Mouse (Mus musculus) heart, adult 18-20 months (tissue): Measurements from ENCODE around the gene Tut7. TPM values are rescaled to one million over a fixed set of nuclear protein-coding genes. Genes with fewer than 3 reads are reported as not detected.
"Not testable (repeated sequence)": the region's sequence is repeated elsewhere in the genome, so short reads cannot be mapped to it uniquely, and the experiment has no call there.

Experiments
- DNase-seq, 2 experiments: peaks; one replicate each; pipeline ENCODE4 v3.0.0; 2021 to 2022; ENCODE audit warnings: mixed read lengths in 1 of 2
- total RNA-seq, 2 experiments: library from RNA; stranded (reverse); gene quantifications; 2 replicates each; pipeline ENCODE4 v1.2.3; 2021

The Tut7 gene
- total RNA-seq, 2 experiments from 2014 or later, result 40.3 to 41.1 TPM

DNA sequence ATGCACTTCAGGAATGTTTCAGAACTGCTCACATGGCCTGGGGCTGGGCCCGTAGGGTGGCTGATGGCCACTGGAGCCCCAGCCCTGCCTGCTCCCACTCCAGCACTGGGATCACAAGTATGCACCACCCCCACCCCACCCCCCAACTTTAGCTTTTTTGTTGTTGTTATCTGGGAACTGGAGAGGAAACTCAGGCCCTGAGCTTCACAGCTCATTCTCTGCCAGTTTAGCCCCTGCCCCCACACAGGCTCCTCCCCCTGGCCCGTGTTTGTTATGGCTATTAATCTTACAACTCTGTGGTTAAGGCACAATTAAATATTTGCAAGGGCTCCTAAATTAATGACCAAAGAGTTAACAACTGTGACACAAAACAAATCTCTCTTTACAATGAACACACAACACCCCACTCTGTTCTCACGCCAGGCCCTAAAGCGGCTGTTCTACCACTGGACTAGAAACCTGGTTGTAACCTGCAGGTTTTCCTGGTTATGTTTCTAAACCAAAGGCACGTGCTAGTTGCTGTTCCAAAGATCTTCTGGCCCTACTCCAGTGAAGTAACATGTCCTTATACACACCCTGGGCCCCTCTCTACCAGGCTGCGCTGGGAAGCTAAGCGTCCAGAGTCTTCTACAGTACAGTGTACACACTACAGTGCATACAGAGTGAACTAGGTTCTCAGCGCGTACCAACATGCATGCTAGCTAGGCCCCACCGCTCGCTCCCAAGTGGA lies 56.0 kb downstream of the Tut7 start:
- DNase-seq, result peak in 1 of 2 experiments; percentile 28

DNA sequence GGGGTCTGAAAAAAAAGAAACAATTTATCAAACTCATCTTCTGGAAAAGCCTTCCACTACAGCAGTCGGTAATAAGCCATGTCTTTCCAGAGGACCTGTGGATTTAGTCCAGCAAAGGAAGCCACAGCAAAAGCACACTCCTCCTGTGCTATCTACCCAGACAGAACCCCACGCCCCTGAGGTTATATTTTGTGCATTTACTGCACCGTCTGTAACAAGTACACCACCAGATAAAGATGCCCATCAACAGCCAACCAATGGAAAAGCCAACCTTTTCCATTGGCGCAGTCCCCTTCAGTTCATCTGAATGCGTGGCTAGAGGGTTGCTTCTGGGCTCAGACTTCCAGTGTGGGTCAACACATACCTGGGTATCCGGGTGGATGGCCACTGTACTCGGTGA lies 60.2 kb downstream of the Tut7 start:
- no peak for DNase-seq

DNA sequence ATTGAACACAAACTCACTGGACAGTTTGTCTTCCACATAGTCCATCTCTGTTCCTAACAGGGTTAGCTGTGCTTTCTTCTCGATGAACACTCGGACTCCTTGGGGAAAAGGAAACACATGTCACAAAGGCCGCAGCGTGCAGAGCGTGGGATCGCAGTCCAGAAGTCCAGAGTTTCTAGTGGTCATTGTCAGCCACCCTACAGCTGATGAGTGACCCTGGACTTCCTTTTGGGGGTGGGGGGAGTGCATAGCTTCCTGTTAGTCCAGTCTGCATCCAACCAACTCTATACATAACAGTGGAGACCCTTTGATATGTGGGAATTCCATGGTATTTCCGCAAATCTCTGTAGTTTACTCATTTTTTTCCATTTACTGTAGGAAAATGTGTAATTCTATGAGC lies 66.0 kb downstream of the Tut7 start:
- no peak for DNase-seq

DNA sequence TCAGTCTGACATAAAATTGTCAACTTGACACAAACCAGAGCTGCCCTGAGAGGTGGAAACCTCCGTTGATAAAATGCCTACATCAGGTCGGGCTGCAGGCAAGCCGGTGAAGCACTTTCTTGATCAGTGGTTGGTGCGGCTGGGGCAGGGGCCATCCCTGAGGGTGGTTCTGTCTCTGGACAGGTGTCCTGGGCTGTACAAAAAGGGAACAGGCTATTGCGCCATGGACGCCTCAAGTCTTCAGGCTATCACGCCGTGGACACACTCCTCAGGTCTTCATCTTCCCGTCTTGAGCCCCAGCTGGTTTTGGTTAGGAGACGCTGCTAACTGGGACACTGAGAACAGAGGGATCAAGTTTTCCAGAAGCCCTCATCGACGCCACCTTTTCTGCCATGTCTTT lies 72.6 kb downstream of the Tut7 start:
- DNase-seq, result no peak

DNA sequence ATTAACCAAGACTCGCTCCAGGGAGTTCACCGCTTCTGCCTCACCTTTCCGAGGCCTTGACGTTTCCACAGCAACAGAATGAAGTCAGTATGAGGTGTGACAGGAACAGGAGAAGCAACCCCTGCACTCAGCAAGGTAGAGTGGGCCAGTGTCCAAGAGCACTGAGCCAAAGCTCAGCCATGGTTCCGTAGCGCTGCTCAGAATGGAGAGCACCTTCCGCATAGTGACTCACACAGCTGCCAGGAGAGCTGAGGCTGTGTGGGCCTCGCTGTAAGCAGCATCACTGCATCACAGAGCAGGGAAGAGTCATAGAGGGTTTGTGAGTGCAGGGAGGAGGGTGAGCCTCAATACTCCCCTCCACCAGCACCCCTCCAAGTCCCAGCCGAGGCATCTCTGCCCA lies 76.2 kb downstream of the Tut7 start, which contains the start of gene 1700014D04Rik:
TSS of gene 1700014D04Rik (minus strand) at position 42 of the 400 bp plus-strand sequence.
- no peak for DNase-seq

DNA sequence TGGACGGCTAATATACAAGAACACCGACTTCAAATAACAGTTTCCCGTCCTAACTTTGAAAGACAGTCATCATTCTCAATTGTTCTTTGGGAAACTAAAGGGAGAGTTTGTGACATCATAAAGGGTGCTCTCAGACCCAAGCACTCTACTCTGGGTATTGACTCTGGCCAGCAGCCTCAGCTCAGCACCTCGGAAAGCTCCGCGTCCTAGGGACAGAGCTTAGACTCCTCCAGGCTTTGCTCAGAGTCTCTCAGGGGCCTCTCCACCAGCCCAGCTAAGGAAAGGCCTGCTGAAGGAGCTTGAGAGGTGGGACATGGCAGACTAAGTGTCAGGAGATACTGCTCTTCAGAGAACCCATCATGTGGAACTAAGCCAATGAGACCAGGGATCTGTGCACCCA lies 76.8 kb downstream of the Tut7 start:
- DNase-seq, result no peak

DNA sequence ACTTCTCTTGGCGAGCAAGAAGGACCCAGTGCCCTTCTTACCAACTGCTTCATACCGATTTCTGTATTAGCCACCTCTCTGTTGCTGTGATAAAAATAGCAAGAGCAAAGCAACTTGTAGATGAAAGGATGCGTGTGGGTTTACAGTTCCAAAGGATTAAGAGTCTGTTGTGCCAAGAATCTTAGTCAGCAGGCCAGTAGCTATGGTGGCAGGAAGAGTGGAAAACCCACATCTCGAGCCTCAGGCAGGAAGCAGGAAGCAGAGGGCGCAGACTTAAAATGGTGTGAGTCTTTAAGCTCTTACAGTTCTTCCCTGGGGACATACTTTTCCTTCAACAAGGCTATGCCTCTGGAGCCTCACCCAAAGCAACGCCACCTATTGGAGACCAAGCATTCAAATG lies 77.5 kb downstream of the Tut7 start:
- DNase-seq, result no peak

DNA sequence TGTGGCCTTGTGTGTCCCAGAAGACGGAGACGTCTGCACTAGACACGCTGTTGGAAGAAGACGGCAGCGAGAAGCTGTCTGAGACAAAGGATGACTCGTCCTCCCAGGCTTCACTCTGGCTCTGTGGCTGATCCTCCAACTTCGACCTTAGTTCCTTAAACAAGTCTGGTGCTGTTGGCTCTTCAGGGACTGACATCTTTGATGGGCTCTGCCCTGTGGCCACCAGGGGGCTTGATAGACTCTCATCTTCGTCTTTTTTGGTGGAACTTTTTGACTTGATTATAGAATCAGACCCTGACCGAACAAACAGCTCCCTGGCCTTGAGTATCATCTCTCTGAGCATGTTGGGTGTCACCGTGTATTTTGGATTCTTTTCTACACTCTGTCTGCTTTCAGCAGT lies 81.2 kb downstream of the Tut7 start:
- DNase-seq, result peak in 1 of 2 experiments; percentile 50

DNA sequence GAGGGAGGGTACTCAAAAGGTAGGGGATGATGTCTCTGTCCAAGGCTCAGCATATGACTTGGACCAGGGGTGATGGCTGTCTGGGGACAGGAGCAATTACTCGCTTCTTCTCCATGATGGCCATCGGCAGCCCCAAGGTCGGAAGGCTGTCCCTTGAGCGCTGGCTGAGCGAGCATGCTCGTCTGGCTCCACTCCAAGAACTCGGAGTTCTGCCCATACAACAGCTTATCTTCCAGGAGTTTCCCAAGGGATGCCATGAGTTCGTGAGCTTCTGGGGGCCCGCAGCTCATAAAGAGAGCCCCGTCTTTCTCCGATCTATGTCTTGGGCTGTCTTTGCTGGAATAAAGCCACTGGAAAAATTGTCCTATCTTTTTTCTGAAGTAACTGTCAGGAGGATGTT lies 81.9 kb downstream of the Tut7 start:
- peak; percentile 76 for DNase-seq

DNA sequence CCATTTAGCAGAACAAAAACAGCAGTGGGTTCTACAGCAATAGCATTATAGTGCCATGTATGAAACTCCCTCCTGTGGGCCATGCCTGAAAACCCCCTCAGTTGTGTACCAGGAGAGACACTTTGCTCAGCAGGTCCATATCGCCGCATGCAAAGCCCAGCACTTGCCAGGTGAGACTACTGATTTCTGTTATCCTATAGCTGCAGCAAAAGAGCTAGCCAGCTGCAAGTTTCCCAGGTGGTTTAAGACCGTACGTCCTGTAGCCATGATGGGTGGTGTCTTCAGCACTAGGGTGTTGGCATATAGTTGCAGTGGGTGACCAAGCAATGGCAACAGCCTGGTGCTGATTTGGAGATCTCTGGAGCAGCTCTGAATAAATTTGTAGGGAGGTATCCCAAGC lies 83.5 kb downstream of the Tut7 start:
- DNase-seq, result no peak

DNA sequence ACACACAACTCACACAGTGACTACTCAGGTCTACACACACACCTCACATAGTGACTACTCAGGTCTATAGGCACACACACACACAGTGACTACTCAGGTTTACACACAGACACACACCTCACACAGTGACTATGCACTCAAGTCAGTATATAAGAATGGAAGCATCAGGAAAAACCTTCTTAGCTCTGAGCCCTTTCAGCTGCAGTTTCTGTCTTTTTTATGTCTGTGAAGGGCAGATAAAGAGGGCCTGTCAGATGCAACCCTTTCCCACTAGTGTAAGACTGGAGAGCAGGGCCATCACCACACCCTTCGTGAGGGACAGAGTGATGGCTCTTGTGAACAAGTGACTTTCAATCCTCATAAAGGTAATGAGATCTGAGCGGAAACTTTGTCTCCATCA lies 84.5 kb downstream of the Tut7 start:
- DNase-seq, result no peak

DNA sequence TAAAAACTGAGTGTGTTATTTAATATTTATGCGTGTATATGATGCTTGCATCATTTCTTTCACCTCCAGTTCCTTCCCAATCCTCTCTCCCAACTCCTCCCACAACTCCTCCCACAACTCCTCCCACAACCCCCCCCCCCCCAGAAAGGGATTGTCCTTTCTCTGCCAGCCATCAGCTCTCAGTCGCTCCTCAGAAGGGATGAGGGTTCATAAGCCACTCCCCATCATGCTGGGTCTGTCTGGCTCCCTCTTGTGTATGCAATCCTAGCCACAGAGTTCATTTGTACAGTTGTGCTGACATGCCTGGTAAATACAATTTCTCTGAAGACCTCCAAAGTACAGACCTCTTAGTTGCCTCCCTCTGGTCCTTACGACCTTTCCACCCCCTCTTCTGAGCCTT lies 87.8 kb downstream of the Tut7 start:
- no peak for DNase-seq

DNA sequence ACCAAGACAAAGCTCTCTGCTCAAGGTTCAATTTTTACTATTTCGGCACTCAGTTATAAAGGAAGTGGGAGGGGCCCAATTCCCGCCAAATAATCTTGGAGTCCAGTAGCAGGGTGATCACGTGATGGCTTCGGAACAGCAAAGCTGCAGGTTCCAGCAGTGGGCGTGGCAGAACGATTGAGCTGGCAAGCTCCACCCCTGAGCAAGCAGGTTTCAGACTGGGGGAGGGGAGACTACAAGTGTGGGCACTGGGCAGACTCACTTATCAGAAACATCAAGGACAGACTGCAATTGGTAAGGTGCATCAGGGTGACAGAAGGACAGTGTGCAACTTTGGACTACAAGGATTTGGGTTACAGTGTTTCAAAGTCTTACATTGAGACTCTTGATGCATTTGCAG lies 88.6 kb downstream of the Tut7 start:
- DNase-seq, result not testable (repeated sequence)

DNA sequence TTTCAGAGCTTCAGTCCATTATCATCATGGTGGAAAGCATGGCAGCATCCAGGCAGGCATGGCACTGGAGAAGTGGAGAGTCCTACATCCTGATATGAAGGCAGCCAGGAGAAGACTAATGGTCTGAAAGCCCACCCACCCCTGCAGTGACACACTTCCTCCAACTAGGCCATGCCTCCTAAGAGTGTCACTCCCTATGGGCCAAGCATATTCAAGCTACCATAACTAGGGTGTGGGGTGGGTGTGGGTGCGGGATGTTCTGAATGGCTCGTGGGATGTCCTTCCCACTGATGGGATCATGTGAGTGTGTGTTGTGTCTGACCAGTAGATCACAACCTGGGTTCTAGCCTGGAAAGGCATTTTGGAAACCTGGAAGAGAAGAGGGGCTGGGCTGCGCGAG lies 89.0 kb downstream of the Tut7 start:
- DNase-seq, result no peak

DNA sequence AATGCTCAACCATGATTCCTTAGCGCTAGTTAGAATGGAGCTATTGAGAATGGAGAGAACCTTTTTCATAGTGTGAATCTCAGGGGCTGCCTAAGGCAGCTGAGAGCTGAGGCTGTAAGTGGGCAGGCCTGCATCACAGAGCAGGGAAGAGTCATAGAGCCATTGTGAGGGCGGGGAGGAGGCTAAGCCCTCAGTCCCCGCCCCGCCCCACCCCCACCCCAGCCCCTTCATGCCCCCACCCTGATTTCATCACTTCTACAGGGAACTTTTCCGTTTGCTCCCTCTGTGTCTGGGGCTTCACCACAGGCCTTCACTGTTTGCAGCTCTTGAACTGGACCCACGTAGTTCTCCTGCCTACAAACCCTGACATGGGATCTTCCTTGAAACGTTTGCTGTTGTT lies 91.3 kb downstream of the Tut7 start, which contains the start of gene Spata31d1d:
TSS of gene Spata31d1d (minus strand) at position 101 of the 400 bp plus-strand sequence.
- no peak for DNase-seq

DNA sequence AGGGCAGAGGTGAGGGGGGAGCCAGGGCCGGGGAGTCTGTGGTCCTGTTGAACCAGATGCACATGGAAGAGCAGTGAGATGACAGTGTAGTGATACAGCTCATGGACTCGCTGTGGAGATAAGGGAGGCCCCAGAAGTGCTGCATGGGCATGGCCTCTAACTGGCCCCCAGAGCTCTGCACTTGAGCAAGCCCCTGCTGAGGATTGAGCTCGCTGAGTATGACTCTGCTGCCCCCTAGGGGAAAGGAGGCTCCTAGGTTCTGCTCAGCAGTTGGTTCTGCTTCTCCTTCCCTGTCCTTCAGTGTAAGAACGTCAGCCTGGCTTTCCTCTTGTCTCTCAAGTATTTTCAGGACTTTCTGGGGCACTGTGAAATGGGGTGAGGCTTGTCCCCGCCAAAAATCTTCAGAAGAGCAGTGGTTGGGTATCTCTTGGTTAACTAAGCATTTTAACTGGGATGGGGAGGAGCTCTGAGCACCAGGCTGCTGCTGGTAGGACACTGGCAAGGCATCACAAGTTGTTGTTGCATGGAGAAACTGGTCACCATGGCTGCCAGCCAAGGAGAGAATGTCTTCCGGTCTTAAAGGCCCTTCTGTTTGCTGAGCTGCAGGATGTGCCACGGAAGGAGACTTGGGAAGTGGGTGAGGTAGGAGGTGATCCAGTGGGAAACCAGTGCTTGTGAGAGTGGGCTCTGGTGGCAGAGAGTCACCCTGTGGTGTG lies 94.4 kb downstream of the Tut7 start:
- peak; percentile 82 to 89 for DNase-seq

DNA sequence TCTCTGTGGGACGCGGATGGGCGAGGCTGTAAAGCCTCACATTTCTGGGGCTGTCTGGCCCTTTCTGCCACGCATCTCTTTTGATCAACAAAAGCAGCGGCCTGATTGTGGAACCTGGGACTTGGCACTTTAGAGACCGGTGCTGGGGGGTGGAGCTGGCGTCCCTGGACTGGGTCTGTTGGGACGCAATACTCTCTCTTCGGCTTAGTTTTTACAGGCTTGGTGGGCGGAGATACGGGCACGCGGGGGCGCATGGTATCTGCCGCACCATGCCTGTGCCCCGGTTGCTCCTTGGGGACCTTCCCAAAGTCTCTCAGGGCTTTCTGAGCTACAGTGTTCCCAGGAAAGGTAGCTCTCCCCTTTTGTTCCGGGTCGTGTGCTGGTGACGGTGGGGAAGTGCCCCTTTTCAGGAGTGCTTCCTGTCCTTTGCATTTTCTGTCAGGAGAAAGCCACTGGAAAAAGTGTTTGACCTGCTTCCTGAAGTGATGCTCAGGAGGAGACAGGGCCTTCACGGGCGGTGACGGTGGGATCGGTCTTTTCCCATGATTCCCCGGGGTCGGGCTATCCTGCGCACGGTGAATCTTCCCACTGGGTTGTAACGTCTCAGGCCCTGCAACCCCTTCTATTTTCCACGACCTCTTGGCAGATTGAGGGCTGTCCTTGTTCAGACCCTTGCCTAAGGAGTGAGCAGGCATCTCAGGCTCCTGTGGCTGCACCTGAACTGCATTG lies 96.6 kb downstream of the Tut7 start:
- no peak for DNase-seq

DNA sequence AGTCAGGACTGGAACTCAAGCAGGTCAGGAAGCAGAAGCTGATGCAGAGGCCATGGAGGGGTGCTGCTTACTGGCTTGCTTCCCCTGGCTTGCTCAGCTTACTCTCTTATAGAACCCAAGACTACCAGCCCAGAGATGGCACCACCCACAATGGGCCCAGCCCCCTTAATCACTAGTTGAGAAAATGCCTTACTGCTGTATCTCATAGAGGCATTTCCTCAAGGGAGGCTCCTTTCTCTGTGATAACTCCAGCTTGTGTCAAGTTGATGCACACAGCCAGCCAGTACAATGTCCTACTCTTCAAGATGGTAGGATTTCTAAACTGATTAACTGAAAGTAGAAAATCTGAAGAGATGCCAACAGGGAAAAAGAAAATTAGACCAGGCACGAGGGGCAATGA lies 100.9 kb downstream of the Tut7 start:
- DNase-seq, result not testable (repeated sequence)

Other genes starting within 250 kb of the Tut7 start
- 100 to 1,000 TPM; 129 to 156 TPM for gene Agtpbp1, start 237.9 kb downstream of the Tut7 start, total RNA-seq
- gene Naa35, start 237.9 kb downstream of the Tut7 start, total RNA-seq, result 10 to 100 TPM; 91.4 to 92.6 TPM
- gene Golm1, start 147.3 kb downstream of the Tut7 start, total RNA-seq, result 10 to 100 TPM; 14.6 to 19.4 TPM
- gene 4921517D22Rik, start 129.0 kb downstream of the Tut7 start, total RNA-seq, result not detected
- gene Spata31d1a, start 112.8 kb downstream of the Tut7 start, total RNA-seq, result not detected
- under 1 TPM in 1 of 2 experiments, not detected in 1; 0.05 TPM for gene Spata31d1b, start 110.9 kb downstream of the Tut7 start, total RNA-seq
- not detected for gene Spata31d1d, start 91.4 kb downstream of the Tut7 start, total RNA-seq
- not detected for gene 1700014D04Rik, start 76.4 kb downstream of the Tut7 start, total RNA-seq
- 100 to 1,000 TPM; 235 to 252 TPM for gene Isca1, start 53.3 kb downstream of the Tut7 start, total RNA-seq
- not detected for gene Gm49354, start 40.9 kb downstream of the Tut7 start, total RNA-seq